ENCODE assay signal across 8 mouse cellular contexts in the genomic region with DNA sequence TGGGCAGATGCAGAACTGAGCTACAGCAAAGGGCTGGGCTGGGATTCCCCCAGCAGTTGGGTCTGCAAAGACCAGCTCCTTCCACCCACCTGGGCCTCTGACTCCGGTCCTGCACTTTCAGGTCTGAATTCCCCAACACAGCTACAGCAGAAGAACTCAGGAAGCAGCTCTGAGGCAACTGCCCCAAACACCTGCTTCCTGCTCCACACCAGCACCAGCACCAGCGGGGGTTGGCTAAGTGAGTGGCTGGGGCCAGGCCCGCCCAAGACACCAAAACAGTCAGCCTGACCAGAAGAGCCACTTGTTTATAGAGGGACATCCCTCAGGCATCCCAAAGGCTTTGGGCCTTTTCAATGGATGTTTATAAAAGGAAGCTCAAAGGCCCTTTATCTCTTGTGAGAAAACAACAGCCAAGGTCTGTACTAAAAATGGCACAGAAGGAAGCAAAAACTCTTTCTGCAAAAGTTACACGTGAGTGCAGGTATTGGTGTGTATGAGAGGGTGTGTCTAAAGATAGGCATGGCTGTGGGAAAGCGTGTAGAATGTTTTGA. TPM values are rescaled to one million over a fixed set of nuclear protein-coding genes. Genes with fewer than 3 reads are reported as not detected.
DNase-seq lines count a peak whose midpoint lies in the region; ATAC-seq and TF ChIP-seq lines count a peak whose summit lies in the region.

No protein-coding gene starts in this region.

- H3K4me1 ChIP-seq in forebrain, postnatal 0 days (ENCODE audit: insufficient read depth) = no peaks in the 10 kb centered on the region; the same call in 1 of the 2 replicates

- H3K27me3 ChIP-seq in forebrain, postnatal 0 days (ENCODE audit: insufficient read depth, low read length) = no peaks in the 10 kb centered on the region

- peak; percentile 60 for ATAC-seq in inflammation-experienced regulatory T-cells, adult 6 months
- no peak for ATAC-seq in forebrain, postnatal 0 days

- no peaks in the 10 kb centered on the region for H3K9me3 ChIP-seq in forebrain, postnatal 0 days (ENCODE audit: low read length)

- H3K4me2 ChIP-seq in forebrain, postnatal 0 days (ENCODE audit: low read depth) = no peak overlapping the region

- no peaks in the 10 kb centered on the region for H3K36me3 ChIP-seq in forebrain, postnatal 0 days (ENCODE audit: insufficient read depth)

- peak; percentile 44 for DNase-seq in gastrocnemius, postnatal 25 days
- DNase-seq in gastrocnemius, adult 8-10 months (ENCODE audit: low spot score in 2 of 2) = no peak
- peak; percentile 62 for DNase-seq in T-cell, adult 2 months (ENCODE audit: low spot score)
- DNase-seq in natural killer cell, adult 2 months (ENCODE audit: low spot score in 2 of 2) = peak; percentile 67 to 82
- DNase-seq in frontal cortex, postnatal 36 days (ENCODE audit: low spot score in 2 of 2) = no peak
- DNase-seq in adrenal gland, postnatal 10 days = no peak
- DNase-seq in forebrain, postnatal 0 days = no peak

- H3K9ac ChIP-seq in forebrain, postnatal 0 days = no peak overlapping the region

- no peak for TF ChIP-seq CTCF in forebrain, postnatal 0 days (IDR thresholded peaks at IDR 0.05; ENCODE audit: low read depth)

- 79% methylated on average over 5 of the region's 5 CpGs for WGBS in forebrain, postnatal 0 days

- no peak overlapping the region for H3K4me3 ChIP-seq in forebrain, postnatal 0 days (ENCODE audit: low read depth, low read length)

- H3K27ac ChIP-seq in forebrain, postnatal 0 days (ENCODE audit: low read depth, low read length) = no peak overlapping the region

RNA-seq across cellular contexts. Expression of gene Rassf2, which starts 9.0 kb away (rescaled TPM):
- total RNA-seq in gastrocnemius, postnatal 25 days (2021) = 1 to 10 TPM; 5.7 to 6.8 TPM
- total RNA-seq in gastrocnemius, adult 8-10 months (2022) = 1 to 10 TPM; 1.3 to 4.1 (median 2.4) TPM
- polyA plus RNA-seq in inflammation-experienced regulatory T-cells, adult 6 months (2017; shearing (Covaris generic)) = 10 to 100 TPM; 78.8 to 88.1 (median 87.3) TPM
- total RNA-seq in adrenal gland, postnatal 10 days (2021) = 10 to 100 TPM; 14.6 to 15.1 TPM
- 32.8 and 33.5 TPM in 2 replicates for total RNA-seq in forebrain, postnatal 0 days (2014; rRNA removed)
- polyA plus RNA-seq in forebrain, postnatal 0 days (2015; fragmentation: Nextera tagmentation; extraction: Ambion mirVana) = 15.3 and 19.4 TPM in 2 replicates

Comparison
In these comparisons a context has a peak if more than half of its experiments do, and no peak if none do; other contexts are left out.
1. DNase-seq: peak in gastrocnemius, postnatal 25 days (single experiment), T-cell, adult 2 months (single experiment) and natural killer cell, adult 2 months (2 of 2); none in gastrocnemius, adult 8-10 months (0 of 2), frontal cortex, postnatal 36 days (0 of 2), adrenal gland, postnatal 10 days (single experiment) and forebrain, postnatal 0 days (single experiment).